Comparison of ENCODE assay signal across 11 mouse cellular contexts in the genomic region with DNA sequence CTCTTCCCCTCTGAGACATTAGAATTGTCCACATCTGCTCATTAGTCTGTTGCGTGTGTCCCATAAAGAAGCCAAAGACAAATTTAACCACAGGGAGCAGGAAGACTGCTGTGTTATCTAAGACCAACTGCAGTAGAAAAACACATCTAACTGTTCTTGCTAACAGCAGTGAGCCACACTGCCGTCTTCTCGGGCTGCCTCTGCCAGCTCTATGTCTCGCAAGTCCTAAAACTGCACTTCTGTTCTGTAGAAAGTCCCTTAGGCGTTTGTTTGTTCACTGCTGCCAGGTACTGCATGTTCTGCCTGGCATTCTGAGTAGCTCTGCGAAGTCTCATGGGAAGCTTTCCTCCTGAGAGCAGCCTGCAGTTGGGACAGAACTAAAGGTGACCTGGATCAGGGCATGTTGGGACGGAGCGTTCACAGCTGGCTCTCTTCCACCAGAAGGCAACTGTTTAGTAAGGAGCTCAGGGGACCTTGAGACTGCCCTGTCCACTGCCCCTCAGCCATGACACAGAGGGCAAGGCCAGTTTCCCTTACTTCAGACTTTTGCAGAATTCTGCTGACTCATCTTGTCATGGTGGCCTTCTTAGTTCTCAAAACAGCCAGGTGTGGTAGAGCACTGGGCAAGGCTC.
A peak's percentile ranks its signal among the peaks of the same experiment; 100 is the strongest.
DNase-seq lines count a peak whose midpoint lies in the region; ATAC-seq and TF ChIP-seq lines count a peak whose summit lies in the region.
"Had no signal": no experiment of that assay in that cellular context is flagged by ENCODE, and none has a peak within 500 bp of the region (broad histone marks: within the 10 kb centered on the region; RNA-seq: fewer than 3 reads in every experiment).

No protein-coding gene starts in this region.

- H3K4me3 ChIP-seq in kidney, embryonic 16.5 days (ENCODE audit: low read length), result no peak overlapping the region
- no peak overlapping the region for H3K4me3 ChIP-seq in forebrain, embryonic 10.5 days
- no peak overlapping the region for H3K4me3 ChIP-seq in hindbrain, embryonic 16.5 days (ENCODE audit: low read length)
- no peak overlapping the region for H3K4me3 ChIP-seq in hindbrain, postnatal 0 days (ENCODE audit: low read length)
- H3K4me3 ChIP-seq: left cerebral cortex, adult 2 months; liver, embryonic 15.5 days had no signal

- H3K4me2 ChIP-seq in kidney, embryonic 16.5 days (replicated peaks; ENCODE audit: low read depth, low read length), result no peak overlapping the region
- no peak overlapping the region for H3K4me2 ChIP-seq in hindbrain, embryonic 16.5 days (ENCODE audit: low read length)
- no peak overlapping the region for H3K4me2 ChIP-seq in hindbrain, postnatal 0 days (ENCODE audit: low read depth, low read length)
- H3K4me2 ChIP-seq: liver, embryonic 15.5 days had no signal

- no peak for ATAC-seq in kidney, embryonic 16.5 days (ENCODE audit: low FRiP score, low TSS enrichment)
- no peak for ATAC-seq in hindbrain, embryonic 16.5 days
- no peak for ATAC-seq in hindbrain, postnatal 0 days

- no peaks in the 10 kb centered on the region for H3K9me3 ChIP-seq in kidney, embryonic 16.5 days (ENCODE audit: low read length)
- no peaks in the 10 kb centered on the region for H3K9me3 ChIP-seq in forebrain, embryonic 10.5 days
- no peaks in the 10 kb centered on the region for H3K9me3 ChIP-seq in hindbrain, embryonic 16.5 days (ENCODE audit: control insufficient read depth, low read length)
- H3K9me3 ChIP-seq in hindbrain, postnatal 0 days (ENCODE audit: low read length), result no peaks in the 10 kb centered on the region
- H3K9me3 ChIP-seq: liver, embryonic 15.5 days had no signal

- WGBS in kidney, embryonic 16.5 days, result 84% methylated on average over 8 of the region's 8 CpGs
- WGBS in forebrain, embryonic 10.5 days, result 89% methylated on average over 8 of the region's 8 CpGs
- WGBS in hindbrain, embryonic 16.5 days, result 76% methylated on average over 8 of the region's 8 CpGs
- 75% methylated on average over 8 of the region's 8 CpGs for WGBS in hindbrain, postnatal 0 days

- no peaks in the 10 kb centered on the region for H3K4me1 ChIP-seq in kidney, embryonic 16.5 days (ENCODE audit: insufficient read depth, low read length)
- no peaks in the 10 kb centered on the region for H3K4me1 ChIP-seq in forebrain, embryonic 10.5 days
- H3K4me1 ChIP-seq in hindbrain, embryonic 16.5 days (ENCODE audit: control insufficient read depth, insufficient read depth, low read depth, low read length), result no peaks in the 10 kb centered on the region
- H3K4me1 ChIP-seq in hindbrain, postnatal 0 days (ENCODE audit: insufficient read depth, low read length), result no peaks in the 10 kb centered on the region
- H3K4me1 ChIP-seq: liver, embryonic 15.5 days had no signal

- H3K36me3 ChIP-seq in kidney, embryonic 16.5 days (ENCODE audit: insufficient read depth, low read length), result no peaks in the 10 kb centered on the region
- H3K36me3 ChIP-seq in forebrain, embryonic 10.5 days (replicated peaks), result no peaks in the 10 kb centered on the region
- no peaks in the 10 kb centered on the region for H3K36me3 ChIP-seq in hindbrain, embryonic 16.5 days (ENCODE audit: control insufficient read depth, insufficient read depth, low read length)
- no peaks in the 10 kb centered on the region for H3K36me3 ChIP-seq in hindbrain, postnatal 0 days (ENCODE audit: insufficient read depth, low read length)
- H3K36me3 ChIP-seq: liver, embryonic 15.5 days had no signal

- TF ChIP-seq CTCF in hindbrain, postnatal 0 days (IDR thresholded peaks at IDR 0.05; ENCODE audit: low read depth), result no peak

- H3K27ac ChIP-seq in kidney, embryonic 16.5 days (ENCODE audit: low read length), result no peak overlapping the region
- no peak overlapping the region for H3K27ac ChIP-seq in forebrain, embryonic 10.5 days
- H3K27ac ChIP-seq in hindbrain, embryonic 16.5 days (ENCODE audit: low read depth, low read length), result no peak overlapping the region
- no peak overlapping the region for H3K27ac ChIP-seq in hindbrain, postnatal 0 days
- H3K27ac ChIP-seq: left cerebral cortex, adult 2 months; liver, embryonic 15.5 days had no signal

- no peaks in the 10 kb centered on the region for H3K27me3 ChIP-seq in kidney, embryonic 16.5 days (ENCODE audit: insufficient read depth, low read length)
- no peaks in the 10 kb centered on the region for H3K27me3 ChIP-seq in forebrain, embryonic 10.5 days (ENCODE audit: poor library complexity, severe bottlenecking)
- H3K27me3 ChIP-seq in hindbrain, embryonic 16.5 days (replicated peaks; ENCODE audit: control insufficient read depth, insufficient read depth, low read length), result no peaks in the 10 kb centered on the region
- H3K27me3 ChIP-seq in hindbrain, postnatal 0 days (ENCODE audit: insufficient read depth, low read length), result no peaks in the 10 kb centered on the region
- H3K27me3 ChIP-seq: liver, embryonic 15.5 days had no signal

- peak; percentile 75 for DNase-seq in kidney, adult 11 months
- DNase-seq in 416B (ENCODE audit: low read depth), result peak; percentile 4
- peak; percentile 70 for DNase-seq in adrenal gland, postnatal 14 days
- DNase-seq in heart, postnatal 4 days, result peak; percentile 7
- DNase-seq in forebrain, embryonic 10.5 days (ENCODE audit: extremely low spot score, low spot score), result no peak
- no peak for DNase-seq in hindbrain, postnatal 0 days (ENCODE audit: low spot score)
- DNase-seq: cerebellum, adult 9-11 months had no signal

- no peak overlapping the region for H3K9ac ChIP-seq in kidney, embryonic 16.5 days (replicated peaks; ENCODE audit: low read length)
- no peak overlapping the region for H3K9ac ChIP-seq in hindbrain, embryonic 16.5 days (ENCODE audit: low read depth, low read length)
- no peak overlapping the region for H3K9ac ChIP-seq in hindbrain, postnatal 0 days (replicated peaks; ENCODE audit: low read length)
- H3K9ac ChIP-seq: liver, embryonic 15.5 days had no signal

Comparison
In these comparisons a context has a peak if more than half of its experiments do, and no peak if none do; other contexts are left out.
1. DNase-seq: peak in kidney, adult 11 months (single experiment), 416B (single experiment), adrenal gland, postnatal 14 days (single experiment) and heart, postnatal 4 days (single experiment); none in forebrain, embryonic 10.5 days (single experiment) and hindbrain, postnatal 0 days (single experiment).